Mouse (Mus musculus) brain, embryonic 14.5 days (tissue): Measurements from ENCODE around the gene Tapt1.

ENCODE experiments used
- CTCF ChIP-seq: fragments of 200-500 bp; IDR thresholded peaks from 2 replicates; pipeline ENCODE4 v1.5.1; 2012; ENCODE audit warnings: inconsistent platforms, mild to moderate bottlenecking, moderate library complexity, borderline replicate concordance; ENCODE audit not compliant: insufficient read depth, insufficient read length; ENCODE audit errors: extremely low read depth
- POLR2A ChIP-seq: fragments of 200-500 bp; IDR thresholded peaks from 2 replicates; pipeline ENCODE4 v1.6.1; 2012; ENCODE audit warnings: mild to moderate bottlenecking, inconsistent platforms, borderline replicate concordance; ENCODE audit not compliant: poor library complexity, insufficient read depth, insufficient read length, severe bottlenecking; ENCODE audit errors: extremely low read depth

GRCm38 (mm10) chr5:44252395-44252794 is 26.0 kb upstream of the Tapt1 start:
- TF ChIP-seq POLR2A (no peak), CTCF (no peak)
